9 mouse cellular contexts compared by ENCODE assay signal in the genomic region with DNA sequence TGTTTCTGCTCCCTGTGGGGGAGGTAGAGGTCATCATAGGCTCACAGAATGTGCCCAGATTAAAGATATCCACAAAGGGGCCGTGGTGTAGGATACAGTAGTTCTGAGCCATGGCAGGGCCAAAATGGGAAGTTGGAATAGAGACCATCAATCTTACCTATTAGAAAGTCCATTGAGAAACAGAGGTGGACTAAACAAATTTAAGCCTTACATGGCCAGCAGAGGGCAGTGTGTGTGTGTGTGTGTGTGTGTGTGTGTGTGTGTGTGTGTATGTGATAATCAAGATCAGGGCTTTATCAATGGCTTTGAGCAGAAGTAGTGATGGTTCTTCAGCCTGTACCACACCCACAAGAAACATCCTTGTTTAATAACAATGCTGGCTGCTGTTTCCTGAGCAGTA. TPM values are rescaled to one million over a fixed set of nuclear protein-coding genes. Genes with fewer than 3 reads are reported as not detected.
DNase-seq lines count a peak whose midpoint lies in the region; ATAC-seq and TF ChIP-seq lines count a peak whose summit lies in the region.
"Had no signal": no experiment of that assay in that cellular context is flagged by ENCODE, and none has a peak within 500 bp of the region (broad histone marks: within the 10 kb centered on the region; RNA-seq: fewer than 3 reads in every experiment).

No protein-coding gene starts in this region.

- TF ChIP-seq CTCF in gastrocnemius, adult 2 months (IDR thresholded peaks at IDR 0.05), result peak; percentile 39

- no peak overlapping the region for H3K4me3 ChIP-seq in gastrocnemius, adult 2 months
- no peak overlapping the region for H3K4me3 ChIP-seq in embryonic facial prominence, embryonic 11.5 days (ENCODE audit: low read depth, low read length)

- WGBS in embryonic facial prominence, embryonic 11.5 days, result 67% methylated on average over 1 of the region's 1 CpGs

- H3K9ac ChIP-seq in embryonic facial prominence, embryonic 11.5 days (replicated peaks; ENCODE audit: low read length), result no peak overlapping the region

- peak; percentile 56 for DNase-seq in gastrocnemius, adult 2 months
- DNase-seq in gastrocnemius, postnatal 36 days, result no peak
- peak; percentile 67 for DNase-seq in testis, postnatal 10 days (ENCODE audit: low spot score)
- no peak for DNase-seq in testis, postnatal 14 days (ENCODE audit: low spot score)
- peak; percentile 51 for DNase-seq in embryonic facial prominence, embryonic 11.5 days (ENCODE audit: low spot score)
- peak; percentile 72 for DNase-seq in lung, postnatal 36 days
- no peak for DNase-seq in spleen, postnatal 4 days (ENCODE audit: low spot score in 2 of 2)
- no peak for DNase-seq in urinary bladder, postnatal 25 days (ENCODE audit: low spot score)

- intact Hi-C loops in gastrocnemius, adult 2 months (cut with DNase I), result no loop called here
- intact Hi-C loops in gastrocnemius, postnatal 36 days (cut with DNase I), result no loop called here

- no peaks in the 10 kb centered on the region for H3K36me3 ChIP-seq in embryonic facial prominence, embryonic 11.5 days (replicated peaks; ENCODE audit: control insufficient read depth, insufficient read depth, low read depth, low read length)

- H3K9me3 ChIP-seq in embryonic facial prominence, embryonic 11.5 days (replicated peaks; ENCODE audit: control insufficient read depth, low read length), result no peaks in the 10 kb centered on the region

- H3K27me3 ChIP-seq in embryonic facial prominence, embryonic 11.5 days (ENCODE audit: control insufficient read depth, insufficient read depth, low read length), result no peaks in the 10 kb centered on the region

- H3K4me1 ChIP-seq in embryonic facial prominence, embryonic 11.5 days (ENCODE audit: control insufficient read depth, insufficient read depth, low read length), result peaks cover 3% of the 10 kb centered on the region; the same call in 1 of the 2 replicates

- H3K4me2 ChIP-seq in embryonic facial prominence, embryonic 11.5 days (ENCODE audit: low read depth, low read length), result no peak overlapping the region

- no peak for ATAC-seq in embryonic facial prominence, embryonic 11.5 days (replicated peaks; ENCODE audit: insufficient number of reproducible peaks, low FRiP score, low TSS enrichment, low read depth)

- peak overlapping the region; percentile 81 for H3K27ac ChIP-seq in gastrocnemius, adult 2 months
- no peak overlapping the region for H3K27ac ChIP-seq in embryonic facial prominence, embryonic 11.5 days (replicated peaks; ENCODE audit: low read depth, low read length)

RNA-seq across cellular contexts. Expression of gene Lrrc61, which starts 8.3 kb away (rescaled TPM):
- 10 to 100 TPM; 17.1 to 20.2 TPM for total RNA-seq in gastrocnemius, adult 2 months (2021)
- total RNA-seq in gastrocnemius, postnatal 36 days (2021), result 10 to 100 TPM; 13.9 to 17.1 TPM
- 10.9 and 14.3 TPM in 2 replicates for polyA plus RNA-seq in embryonic facial prominence, embryonic 11.5 days (2014; fragmentation: Nextera tagmentation; extraction: Ambion mirVana)

RNA-seq across cellular contexts. Expression of gene Atp6v0e2, which starts 8.9 kb away (rescaled TPM):
- 10 to 100 TPM; 48.3 to 53.7 TPM for total RNA-seq in gastrocnemius, adult 2 months (2021)
- 10 to 100 TPM; 39.4 to 51.3 TPM for total RNA-seq in gastrocnemius, postnatal 36 days (2021)
- polyA plus RNA-seq in embryonic facial prominence, embryonic 11.5 days (2014; fragmentation: Nextera tagmentation; extraction: Ambion mirVana), result 18.9 and 22.3 TPM in 2 replicates
- total RNA-seq: hematopoietic stem cell, adult 5-6 weeks had no signal

RNA-seq across cellular contexts. Expression of gene Rarres2, which starts 26.3 kb away (rescaled TPM):
- 10 to 100 TPM; 13.9 to 22.2 TPM for total RNA-seq in gastrocnemius, adult 2 months (2021)
- 10 to 100 TPM; 15.5 to 19.0 TPM for total RNA-seq in gastrocnemius, postnatal 36 days (2021)
- polyA plus RNA-seq in embryonic facial prominence, embryonic 11.5 days (2014; fragmentation: Nextera tagmentation; extraction: Ambion mirVana), result 3.8 and 4.3 TPM in 2 replicates
- total RNA-seq: hematopoietic stem cell, adult 5-6 weeks had no signal

RNA-seq across cellular contexts. Expression of gene Gm45021, which starts 43.1 kb away (rescaled TPM):
- total RNA-seq in gastrocnemius, adult 2 months (2021), result not detected
- not detected for total RNA-seq in gastrocnemius, postnatal 36 days (2021)
- polyA plus RNA-seq in embryonic facial prominence, embryonic 11.5 days (2014; fragmentation: Nextera tagmentation; extraction: Ambion mirVana), result not detected in 2 replicates
- total RNA-seq: hematopoietic stem cell, adult 5-6 weeks had no signal

RNA-seq across cellular contexts. Expression of gene Repin1, which starts 47.4 kb away (rescaled TPM):
- total RNA-seq in gastrocnemius, adult 2 months (2021), result 10 to 100 TPM; 27.8 to 33.5 TPM
- 10 to 100 TPM; 19.4 to 29.3 TPM for total RNA-seq in gastrocnemius, postnatal 36 days (2021)
- polyA plus RNA-seq in embryonic facial prominence, embryonic 11.5 days (2014; fragmentation: Nextera tagmentation; extraction: Ambion mirVana), result 33.5 and 34.2 TPM in 2 replicates

Comparison
In these comparisons a context has a peak if more than half of its experiments do, and no peak if none do; other contexts are left out.
1. DNase-seq: peak in gastrocnemius, adult 2 months (single experiment), testis, postnatal 10 days (single experiment), embryonic facial prominence, embryonic 11.5 days (single experiment) and lung, postnatal 36 days (single experiment); none in gastrocnemius, postnatal 36 days (0 of 2), testis, postnatal 14 days (single experiment), spleen, postnatal 4 days (0 of 2) and urinary bladder, postnatal 25 days (single experiment).